Mouse (Mus musculus) liver, embryonic 11.5 days (tissue): ENCODE results near the gene Nthl1. TPM values are rescaled to one million over a fixed set of nuclear protein-coding genes. Genes with fewer than 3 reads are reported as not detected.
A peak's percentile ranks its signal among the peaks of the same experiment; 100 is the strongest.

Source experiments
- ATAC-seq: fragments of 200-750 bp; cut with Nextera tagmentation; replicated peaks from 2 replicates; pipeline ENCODE4 v1.8.0; 2017; ENCODE audit warnings: moderate number of reproducible peaks, mild to moderate bottlenecking, moderate TSS enrichment, moderate library complexity; ENCODE audit not compliant: low FRiP score
- DNase-seq: peaks from one replicate; pipeline ENCODE4 v3.0.0-alpha.2; 2017; ENCODE audit warnings: low spot score
- H3K27ac ChIP-seq: fragments of 300-500 bp; sonication (generic); 2 replicates; pipeline ENCODE4 v1.5.1; 2014; ENCODE audit warnings: mild to moderate bottlenecking, low read depth, low read length, control low read depth
- H3K27me3 ChIP-seq: fragments of 300-500 bp; sonication (generic); replicated peaks from 2 replicates; pipeline ENCODE4 v1.6.1; 2014; ENCODE audit warnings: low read length, mixed read lengths; ENCODE audit not compliant: control insufficient read depth, insufficient read depth
- H3K36me3 ChIP-seq: fragments of 300-500 bp; sonication (generic); 2 replicates; pipeline ENCODE4 v1.6.1; 2014; ENCODE audit warnings: mild to moderate bottlenecking, low read length, moderate library complexity, mixed read lengths; ENCODE audit not compliant: control insufficient read depth, insufficient read depth
- H3K4me1 ChIP-seq: fragments of 300-500 bp; sonication (generic); replicated peaks from 2 replicates; pipeline ENCODE4 v1.6.1; 2014; ENCODE audit warnings: low read length, mixed read lengths; ENCODE audit not compliant: control insufficient read depth, insufficient read depth
- H3K4me2 ChIP-seq: fragments of 300-500 bp; sonication (generic); 2 replicates; pipeline ENCODE4 v1.6.1; 2014; ENCODE audit warnings: mild to moderate bottlenecking, control low read depth, moderate library complexity
- H3K4me3 ChIP-seq: fragments of 300-500 bp; sonication (generic); 2 replicates; pipeline ENCODE4 v1.5.1; 2014; ENCODE audit warnings: low read depth, low read length, control low read depth
- H3K9ac ChIP-seq: fragments of 300-500 bp; sonication (generic); 2 replicates; pipeline ENCODE4 v1.6.1; 2014; ENCODE audit warnings: low read depth, low read length, control low read depth
- H3K9me3 ChIP-seq: fragments of 300-500 bp; sonication (generic); 2 replicates; pipeline ENCODE4 v1.6.1; 2016; ENCODE audit warnings: low read length, inconsistent platforms, mixed read lengths; ENCODE audit not compliant: control insufficient read depth
- WGBS: fragments of 180-500 bp; shearing (Covaris S2); extraction: QIAGEN DNeasy Blood & Tissue Kit; methylation state at CpG from one replicate; pipeline ENCODE4 v1.1.7; 2014; 5-methylcytosine and 5-hydroxymethylcytosine counted together
- polyA plus RNA-seq: library from polyadenylated mRNA; unstranded; fragments of >200 nt; fragmentation: Nextera tagmentation; extraction: Ambion mirVana; gene quantifications from 2 replicates; pipeline ENCODE4 v1.2.1, GENCODE M21; 2014

Nthl1 gene
- polyA plus RNA-seq, 1 experiment from 2014 or later: 21.0 TPM

- WGBS: 82% methylated on average over 17 of the region's 17 CpGs
- Histone ChIP-seq H3K9ac (no peak overlapping the region), H3K9me3 (no peaks in the 10 kb centered on the region), H3K4me1 (no peaks in the 10 kb centered on the region), H3K27me3 (no peaks in the 10 kb centered on the region), H3K27ac (no peak overlapping the region), H3K36me3 (peaks cover 49% of the 10 kb centered on the region), H3K4me2 (no peak overlapping the region), H3K4me3 (no peak overlapping the region)
- no peak for ATAC-seq
- no peak for DNase-seq
Measured at GRCm38 (mm10) chr17:24595126-24596072, 37.1 kb upstream of the Nthl1 start.

- DNase-seq: no peak
- ATAC-seq: no peak
- Histone ChIP-seq H3K27me3 (no peaks in the 10 kb centered on the region), H3K27ac (no peak overlapping the region), H3K36me3 (peaks cover 46% of the 10 kb centered on the region), H3K4me1 (no peaks in the 10 kb centered on the region), H3K4me3 (no peak overlapping the region), H3K9me3 (no peaks in the 10 kb centered on the region), H3K9ac (no peak overlapping the region), H3K4me2 (no peak overlapping the region)
- WGBS: 79% methylated on average over 5 of the region's 5 CpGs
Measured at GRCm38 (mm10) chr17:24596073-24596466, 36.4 kb upstream of the Nthl1 start.

- Histone ChIP-seq H3K4me1 (no peaks in the 10 kb centered on the region), H3K36me3 (peaks cover 49% of the 10 kb centered on the region), H3K4me3 (no peak overlapping the region), H3K9ac (no peak overlapping the region), H3K27ac (no peak overlapping the region), H3K4me2 (no peak overlapping the region), H3K27me3 (no peaks in the 10 kb centered on the region), H3K9me3 (no peaks in the 10 kb centered on the region)
- WGBS: 88% methylated on average over 19 of the region's 19 CpGs
- ATAC-seq (no peak), DNase-seq (no peak)
Measured at GRCm38 (mm10) chr17:24596471-24597183, 35.9 kb upstream of the Nthl1 start.

- H3K4me3 ChIP-seq: no peak overlapping the region
- no peak overlapping the region for H3K9ac ChIP-seq
- H3K27ac ChIP-seq: no peak overlapping the region
- H3K9me3 ChIP-seq: no peaks in the 10 kb centered on the region
- ATAC-seq (no peak), DNase-seq (no peak)
- H3K4me1 ChIP-seq: no peaks in the 10 kb centered on the region
- H3K36me3 ChIP-seq: peaks cover 51% of the 10 kb centered on the region
- H3K27me3 ChIP-seq: no peaks in the 10 kb centered on the region
- WGBS: 86% methylated on average over 3 of the region's 3 CpGs
- no peak overlapping the region for H3K4me2 ChIP-seq
Measured at GRCm38 (mm10) chr17:24597989-24598388, 34.5 kb upstream of the Nthl1 start.

GRCm38 (mm10) chr17:24600502-24600901 is 32.0 kb upstream of the Nthl1 start:
- DNase-seq (no peak), ATAC-seq (no peak)
- H3K36me3 ChIP-seq: peaks cover 47% of the 10 kb centered on the region
- no peaks in the 10 kb centered on the region for H3K9me3 ChIP-seq
- no peaks in the 10 kb centered on the region; the same call in 1 of the 2 replicates for H3K4me1 ChIP-seq
- H3K27me3 ChIP-seq: no peaks in the 10 kb centered on the region
- no peak overlapping the region for H3K9ac ChIP-seq
- 93% methylated on average over 4 of the region's 4 CpGs for WGBS
- H3K27ac ChIP-seq: no peak overlapping the region
- no peak overlapping the region for H3K4me3 ChIP-seq
- no peak overlapping the region for H3K4me2 ChIP-seq

- DNase-seq (no peak), ATAC-seq (no peak)
- Histone ChIP-seq H3K4me3 (no peak overlapping the region), H3K4me2 (no peak overlapping the region), H3K36me3 (peaks cover 34% of the 10 kb centered on the region; the same call in 1 of the 2 replicates), H3K9me3 (no peaks in the 10 kb centered on the region), H3K9ac (no peak overlapping the region), H3K27me3 (no peaks in the 10 kb centered on the region), H3K27ac (no peak overlapping the region), H3K4me1 (peaks cover 15% of the 10 kb centered on the region)
- 84% methylated on average over 8 of the region's 8 CpGs for WGBS
Measured at GRCm38 (mm10) chr17:24603961-24604360, 28.5 kb upstream of the Nthl1 start.

GRCm38 (mm10) chr17:24604557-24604956 is 27.9 kb upstream of the Nthl1 start:
- no peak overlapping the region for H3K4me2 ChIP-seq
- 94% methylated on average over 3 of the region's 3 CpGs for WGBS
- DNase-seq: no peak

GRCm38 (mm10) chr17:24608370-24608769 is 24.1 kb upstream of the Nthl1 start:
- 75% methylated on average over 4 of the region's 4 CpGs for WGBS
- Histone ChIP-seq H3K9ac (peak overlapping the region; percentile 38; the same call in 1 of the 2 replicates), H3K4me3 (no peak overlapping the region), H3K27ac (peak overlapping the region; percentile 64), H3K9me3 (no peaks in the 10 kb centered on the region), H3K27me3 (no peaks in the 10 kb centered on the region), H3K4me1 (peaks cover 35% of the 10 kb centered on the region), H3K4me2 (peak overlapping the region; percentile 35), H3K36me3 (peaks cover 20% of the 10 kb centered on the region)
- DNase-seq: no peak
- peak; percentile 29 for ATAC-seq

More at GRCm38 (mm10) chr17:24604557-24604956, 27.9 kb upstream of the Nthl1 start:
- H3K9ac ChIP-seq: no peak overlapping the region
- H3K4me3 ChIP-seq: no peak overlapping the region
- no peak overlapping the region for H3K27ac ChIP-seq
- H3K27me3 ChIP-seq: no peaks in the 10 kb centered on the region
- no peak for ATAC-seq
- peaks cover 28% of the 10 kb centered on the region; the same call in 1 of the 2 replicates for H3K36me3 ChIP-seq
- H3K9me3 ChIP-seq: no peaks in the 10 kb centered on the region
- H3K4me1 ChIP-seq: peaks cover 20% of the 10 kb centered on the region
